Mouse (Mus musculus) heart, postnatal 0 days (tissue): Measurements from ENCODE around the gene 2010300C02Rik. TPM values are rescaled to one million over a fixed set of nuclear protein-coding genes. Genes with fewer than 3 reads are reported as not detected.

Source experiments
- ATAC-seq: fragments of 200-750 bp; cut with Nextera tagmentation; 2 replicates; pipeline ENCODE4 v1.8.0; 2017; ENCODE audit warnings: low read depth, moderate number of reproducible peaks, moderate library complexity; ENCODE audit not compliant: insufficient read depth
- DNase-seq: peaks from one replicate; pipeline ENCODE4 v3.0.0-alpha.2; 2016; ENCODE audit warnings: low spot score
- H3K27ac ChIP-seq: fragments of 300-500 bp; sonication (generic); 2 replicates; pipeline ENCODE4 v1.5.1; 2014; ENCODE audit warnings: low read depth, mild to moderate bottlenecking
- H3K27me3 ChIP-seq: fragments of 300-500 bp; sonication (generic); 2 replicates; pipeline ENCODE4 v1.6.1; 2014; ENCODE audit warnings: low read length, mixed read lengths; ENCODE audit not compliant: control insufficient read depth, insufficient read depth
- H3K36me3 ChIP-seq: fragments of 300-500 bp; sonication (generic); replicated peaks from 2 replicates; pipeline ENCODE4 v1.6.1; 2014; ENCODE audit warnings: low read length, mixed read lengths; ENCODE audit not compliant: control insufficient read depth, insufficient read depth
- H3K4me1 ChIP-seq: fragments of 300-500 bp; sonication (generic); 2 replicates; pipeline ENCODE4 v1.6.1; 2014; ENCODE audit warnings: antibody characterized with exemption; ENCODE audit not compliant: control insufficient read depth, insufficient read depth
- H3K4me2 ChIP-seq: fragments of 300-500 bp; sonication (generic); 2 replicates; pipeline ENCODE4 v1.6.1; 2014; ENCODE audit warnings: low read depth, mild to moderate bottlenecking, low read length, moderate library complexity
- H3K4me3 ChIP-seq: fragments of 300-500 bp; sonication (generic); 2 replicates; pipeline ENCODE4 v1.5.1; 2014; ENCODE audit warnings: low read depth, low read length
- H3K9ac ChIP-seq: fragments of 300-500 bp; sonication (generic); replicated peaks from 2 replicates; pipeline ENCODE4 v1.6.1; 2014; ENCODE audit warnings: low read depth, low read length, mixed read lengths
- H3K9me3 ChIP-seq: fragments of 300-500 bp; sonication (generic); replicated peaks from 2 replicates; pipeline ENCODE4 v1.6.1; 2016; ENCODE audit warnings: low read length; ENCODE audit not compliant: control insufficient read depth
- CTCF ChIP-seq: IDR thresholded peaks from 2 replicates; pipeline ENCODE4 v1.5.1; 2016; ENCODE audit warnings: antibody characterized with exemption, control low read depth, low read depth
- EP300 ChIP-seq: IDR thresholded peaks from 2 replicates; pipeline ENCODE4 v1.6.1; 2016; ENCODE audit warnings: antibody characterized with exemption, low read depth
- WGBS: fragments of 180-500 bp; shearing (Covaris S2); extraction: QIAGEN DNeasy Blood & Tissue Kit; methylation state at CpG from one replicate; pipeline ENCODE4 v1.1.7; 2014; 5-methylcytosine and 5-hydroxymethylcytosine counted together
- polyA plus RNA-seq: library from polyadenylated mRNA; unstranded; fragments of >200 nt; fragmentation: Nextera tagmentation; extraction: Ambion mirVana; gene quantifications from 2 replicates; pipeline ENCODE4 v1.2.1, GENCODE M21; 2015
- total RNA-seq: library from RNA; depleted of rRNA; stranded (reverse); fragments of >200 nt; gene quantifications from 2 replicates; pipeline ENCODE4 v1.2.3, GENCODE M21; 2014; ENCODE audit warnings: low replicate concordance

2010300C02Rik gene
- total and polyA plus RNA-seq, 2 experiments from 2014 or later = 0.46 to 1.0 TPM

DNA sequence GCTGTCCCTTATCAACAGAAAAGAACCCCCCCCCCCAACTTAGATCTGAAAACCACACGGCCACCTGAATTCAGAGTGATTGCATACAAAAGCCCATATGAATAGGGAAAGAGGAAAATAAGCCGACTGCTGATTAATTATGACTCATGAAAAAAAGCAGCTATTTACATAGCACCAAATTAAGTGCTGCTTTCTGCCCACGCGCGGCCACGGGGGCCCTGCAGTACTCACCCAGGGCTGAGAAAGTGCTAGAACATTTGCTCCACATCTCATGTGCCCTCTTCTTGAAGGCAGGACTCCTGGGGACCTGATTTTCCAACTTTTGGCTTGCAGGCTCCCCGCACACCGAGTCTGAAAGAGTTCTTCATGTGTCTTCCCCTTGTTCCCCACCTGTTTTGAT, 10.1 kb downstream of the 2010300C02Rik start:
- no peaks in the 10 kb centered on the region for H3K9me3 ChIP-seq
- H3K4me1 ChIP-seq = no peaks in the 10 kb centered on the region
- H3K4me2 ChIP-seq = no peak overlapping the region
- H3K27me3 ChIP-seq = no peaks in the 10 kb centered on the region
- 80% methylated on average over 8 of the region's 8 CpGs for WGBS
- H3K9ac ChIP-seq = no peak overlapping the region
- ATAC-seq = no peak
- H3K4me3 ChIP-seq = no peak overlapping the region
- H3K36me3 ChIP-seq = no peaks in the 10 kb centered on the region
- no peak for DNase-seq
- TF ChIP-seq EP300 = no peak
- TF ChIP-seq CTCF = no peak
- H3K27ac ChIP-seq = no peak overlapping the region

DNA sequence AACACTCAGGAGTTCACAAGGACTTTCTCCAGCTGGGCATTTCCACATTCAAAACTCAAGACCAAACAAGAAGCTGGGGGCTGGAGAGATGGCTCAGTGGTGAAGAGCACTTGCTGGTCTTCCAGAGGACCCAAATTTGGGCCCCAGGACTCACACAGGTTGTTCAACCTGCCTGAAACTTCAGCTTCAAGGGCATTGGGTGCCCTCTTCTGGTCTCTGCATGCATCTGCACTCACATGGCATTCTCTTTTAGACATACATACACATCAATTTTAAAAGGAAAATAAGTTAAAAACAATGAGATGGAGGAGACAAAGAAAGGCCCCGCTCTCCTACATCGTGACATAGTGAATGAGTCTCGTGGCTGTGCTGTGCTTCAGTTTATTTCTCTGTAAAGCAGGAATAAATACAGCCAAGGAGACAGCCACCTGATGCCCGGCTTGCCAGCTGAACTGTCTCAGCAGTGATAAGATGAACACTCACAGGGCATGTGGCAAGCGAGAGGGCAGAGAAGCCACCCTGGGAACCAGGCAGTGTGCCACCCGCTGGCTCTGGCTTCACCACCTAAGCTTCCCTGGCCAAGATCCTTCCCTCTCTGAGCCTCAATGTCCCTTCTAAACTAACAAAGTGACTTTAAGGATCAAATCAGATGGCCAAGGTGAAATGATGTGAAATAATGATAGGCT, 11.5 kb downstream of the 2010300C02Rik start:
- ATAC-seq (no peak), DNase-seq (no peak)
- no peak overlapping the region for H3K9ac ChIP-seq
- no peaks in the 10 kb centered on the region for H3K27me3 ChIP-seq
- 85% methylated on average over 6 of the region's 6 CpGs for WGBS
- H3K27ac ChIP-seq = no peak overlapping the region
- H3K9me3 ChIP-seq = no peaks in the 10 kb centered on the region
- H3K4me1 ChIP-seq = no peaks in the 10 kb centered on the region
- TF ChIP-seq EP300 (no peak), CTCF (no peak)
- H3K4me3 ChIP-seq = no peak overlapping the region
- H3K36me3 ChIP-seq = no peaks in the 10 kb centered on the region
- H3K4me2 ChIP-seq = no peak overlapping the region

- ATAC-seq (no peak), DNase-seq (no peak)
- H3K27ac ChIP-seq = no peak overlapping the region
- no peak overlapping the region for H3K4me3 ChIP-seq
- no peaks in the 10 kb centered on the region for H3K9me3 ChIP-seq
- no peak overlapping the region for H3K9ac ChIP-seq
- WGBS = 70% methylated on average over 4 of the region's 4 CpGs
- no peak for TF ChIP-seq CTCF
- no peak for TF ChIP-seq EP300
- H3K27me3 ChIP-seq = no peaks in the 10 kb centered on the region
- H3K4me1 ChIP-seq = 0 out of 2 replicates have a peak, but pooled peaks cover under 1% of the 10 kb centered on the region
- H3K36me3 ChIP-seq = no peaks in the 10 kb centered on the region
- H3K4me2 ChIP-seq = no peak overlapping the region
Observed at GRCm38 (mm10) chr1:37702326-37702725, 17.6 kb downstream of the 2010300C02Rik start.

- H3K27ac ChIP-seq = no peak overlapping the region
Observed at GRCm38 (mm10) chr1:37698852-37699439, 20.9 kb downstream of the 2010300C02Rik start.

GRCm38 (mm10) chr1:37698186-37698839, 21.6 kb downstream of the 2010300C02Rik start:
- Histone ChIP-seq H3K27me3 (no peaks in the 10 kb centered on the region), H3K27ac (no peak overlapping the region), H3K4me2 (no peak overlapping the region), H3K9me3 (no peaks in the 10 kb centered on the region), H3K36me3 (no peaks in the 10 kb centered on the region), H3K9ac (no peak overlapping the region), H3K4me3 (no peak overlapping the region), H3K4me1 (peaks cover 24% of the 10 kb centered on the region)
- ATAC-seq (peak; percentile 43; the same call in 1 of the 2 replicates), DNase-seq (no peak)
- TF ChIP-seq EP300 = no peak
- no peak for TF ChIP-seq CTCF
- WGBS = 45% methylated on average over 8 of the region's 8 CpGs

More at GRCm38 (mm10) chr1:37698852-37699439, 20.9 kb downstream of the 2010300C02Rik start:
- Histone ChIP-seq H3K36me3 (no peaks in the 10 kb centered on the region), H3K4me2 (no peak overlapping the region), H3K4me3 (no peak overlapping the region), H3K27me3 (no peaks in the 10 kb centered on the region), H3K9me3 (no peaks in the 10 kb centered on the region), H3K9ac (no peak overlapping the region), H3K4me1 (peaks cover 24% of the 10 kb centered on the region)
- ATAC-seq (no peak), DNase-seq (no peak)
- 40% methylated on average over 5 of the region's 5 CpGs for WGBS
- TF ChIP-seq CTCF (no peak), EP300 (no peak)
